Mouse (Mus musculus) v-Abl transformed pro-B cells (cell line): ENCODE measurements around the gene Lst1.

ENCODE experiments used
- in situ Hi-C, 2 experiments: fragments of 400-800 bp; cut with MboI; formaldehyde crosslinking; loops; one replicate each; pipeline ENCODE4 v1.15.1; 2025; ENCODE audit not compliant: unreplicated experiment in 2 of 2

The Lst1 gene

DNA sequence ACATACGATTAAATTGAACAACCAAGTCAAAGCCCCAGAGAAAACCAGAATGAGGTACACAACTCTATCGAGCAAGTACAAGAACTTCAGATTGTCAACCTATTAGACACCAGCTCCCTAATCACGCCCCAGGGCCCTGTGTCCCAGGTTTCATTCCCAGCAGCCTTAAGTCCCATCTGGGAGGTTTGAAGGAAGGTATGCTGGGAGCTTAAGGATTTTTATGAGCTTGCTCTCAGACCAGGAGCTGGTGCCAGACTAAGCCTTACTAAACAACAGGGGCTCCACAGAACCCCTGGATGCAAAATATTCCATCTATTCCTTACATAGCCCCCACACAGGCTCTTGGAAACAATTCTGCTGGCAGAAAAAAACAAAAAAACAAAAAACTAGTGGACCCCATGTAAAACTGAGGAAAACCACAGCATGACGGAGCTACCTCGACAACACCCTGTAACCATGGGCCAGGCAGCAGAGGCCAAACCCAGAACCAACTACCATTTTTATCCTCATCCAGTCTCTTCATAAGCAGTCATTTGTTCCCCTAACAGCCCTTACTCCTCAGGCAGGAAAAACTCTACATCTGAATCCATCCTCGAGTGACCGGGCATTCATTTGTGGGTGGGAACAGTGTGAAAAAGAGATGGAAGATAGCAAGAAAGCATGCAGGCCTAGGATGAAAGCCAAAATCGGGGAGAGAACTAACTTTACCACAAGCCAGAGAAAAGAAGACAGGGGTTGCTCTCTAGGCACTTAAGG is 24.7 kb downstream of the Lst1 start:
- in situ Hi-C loops: no loop called here

- in situ Hi-C loops: no loop called here
Observed at GRCm38 (mm10) chr17:35162730-35163129, 25.5 kb downstream of the Lst1 start.

DNA sequence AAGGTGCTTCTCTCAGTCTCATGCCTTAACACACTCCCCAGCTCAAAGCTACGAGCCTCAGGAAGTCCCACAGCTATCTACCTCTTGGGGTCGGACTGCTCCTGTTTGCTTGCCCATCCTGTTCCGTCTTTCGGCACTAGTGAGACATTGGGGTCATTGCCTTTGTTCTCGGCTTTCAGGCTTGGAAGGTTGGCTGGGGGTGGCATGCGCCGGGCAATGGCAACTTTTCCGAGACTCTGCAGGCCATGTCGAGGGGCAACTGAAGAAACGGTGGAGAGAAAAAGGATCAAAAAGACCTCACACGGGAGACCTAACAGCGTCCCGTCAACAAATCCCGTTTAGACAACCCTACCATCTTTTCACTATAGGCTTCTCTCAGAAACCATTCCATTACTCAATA is 26.1 kb downstream of the Lst1 start:
- in situ Hi-C loops: no loop called here

GRCm38 (mm10) chr17:35161421-35161820 is 26.8 kb downstream of the Lst1 start:
- in situ Hi-C loops: no loop called here

- in situ Hi-C loops: no loop called here
Observed at GRCm38 (mm10) chr17:35159638-35160037, 28.6 kb downstream of the Lst1 start.

- in situ Hi-C loops: no loop called here
Observed at GRCm38 (mm10) chr17:35158850-35159593, 29.2 kb downstream of the Lst1 start.

DNA sequence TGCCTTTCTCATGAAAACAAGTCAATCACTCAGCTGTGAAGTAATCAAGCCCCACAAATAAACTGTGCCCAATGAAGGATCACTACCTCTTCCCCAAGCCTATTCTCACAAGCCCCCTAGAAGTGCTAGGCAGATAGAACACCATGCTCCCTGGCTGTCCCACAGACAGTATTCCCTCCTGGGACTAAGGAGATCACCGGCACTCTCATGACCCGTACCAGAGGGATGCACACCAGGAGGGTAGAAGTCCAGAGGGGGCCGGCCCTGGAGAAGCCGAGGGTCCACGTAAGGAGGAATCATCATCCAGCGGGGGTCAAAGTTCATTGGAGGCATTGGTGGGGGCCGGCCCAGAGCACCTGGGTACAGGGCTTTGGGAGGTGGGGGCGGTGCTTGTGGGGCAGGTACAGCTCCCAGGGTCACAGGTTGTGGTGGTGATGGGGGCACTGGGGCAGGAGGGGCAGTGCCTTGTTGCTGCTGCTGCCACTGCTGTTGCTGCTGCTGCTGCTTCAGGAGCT is 30.5 kb downstream of the Lst1 start:
- in situ Hi-C loops: no loop called here

GRCm38 (mm10) chr17:35157254-35157653 is 31.0 kb downstream of the Lst1 start:
- in situ Hi-C loops: no loop called here

- in situ Hi-C loops: no loop called here
Observed at GRCm38 (mm10) chr17:35156461-35157200, 31.6 kb downstream of the Lst1 start.

- in situ Hi-C loops: no loop called here
Observed at GRCm38 (mm10) chr17:35155451-35155850, 32.8 kb downstream of the Lst1 start.

DNA sequence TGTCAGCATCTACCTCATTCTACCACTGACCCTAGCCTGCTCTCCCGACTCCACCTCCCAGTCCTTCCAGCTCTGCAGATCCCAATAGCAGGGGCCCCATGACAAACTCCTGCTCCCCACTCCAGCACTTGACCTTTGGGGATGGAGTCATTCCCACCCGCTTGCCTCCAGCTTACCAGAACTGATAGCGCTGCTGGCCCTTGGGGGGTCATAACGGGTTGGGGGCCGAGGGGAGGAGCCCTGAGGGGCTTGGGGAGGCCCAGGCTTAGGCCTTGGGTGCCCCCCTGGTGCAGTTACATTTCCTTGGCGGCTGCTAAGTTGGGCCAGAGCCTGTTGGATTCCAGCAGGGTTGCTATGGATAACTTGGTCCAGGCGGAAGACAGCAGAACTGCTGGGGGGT is 33.6 kb downstream of the Lst1 start:
- in situ Hi-C loops: no loop called here

GRCm38 (mm10) chr17:35153931-35154330 is 34.3 kb downstream of the Lst1 start:
- in situ Hi-C loops: no loop called here

GRCm38 (mm10) chr17:35153077-35153476 is 35.2 kb downstream of the Lst1 start:
- in situ Hi-C loops: no loop called here

- in situ Hi-C loops: no loop called here
Observed at GRCm38 (mm10) chr17:35152121-35152520, 36.1 kb downstream of the Lst1 start.

DNA sequence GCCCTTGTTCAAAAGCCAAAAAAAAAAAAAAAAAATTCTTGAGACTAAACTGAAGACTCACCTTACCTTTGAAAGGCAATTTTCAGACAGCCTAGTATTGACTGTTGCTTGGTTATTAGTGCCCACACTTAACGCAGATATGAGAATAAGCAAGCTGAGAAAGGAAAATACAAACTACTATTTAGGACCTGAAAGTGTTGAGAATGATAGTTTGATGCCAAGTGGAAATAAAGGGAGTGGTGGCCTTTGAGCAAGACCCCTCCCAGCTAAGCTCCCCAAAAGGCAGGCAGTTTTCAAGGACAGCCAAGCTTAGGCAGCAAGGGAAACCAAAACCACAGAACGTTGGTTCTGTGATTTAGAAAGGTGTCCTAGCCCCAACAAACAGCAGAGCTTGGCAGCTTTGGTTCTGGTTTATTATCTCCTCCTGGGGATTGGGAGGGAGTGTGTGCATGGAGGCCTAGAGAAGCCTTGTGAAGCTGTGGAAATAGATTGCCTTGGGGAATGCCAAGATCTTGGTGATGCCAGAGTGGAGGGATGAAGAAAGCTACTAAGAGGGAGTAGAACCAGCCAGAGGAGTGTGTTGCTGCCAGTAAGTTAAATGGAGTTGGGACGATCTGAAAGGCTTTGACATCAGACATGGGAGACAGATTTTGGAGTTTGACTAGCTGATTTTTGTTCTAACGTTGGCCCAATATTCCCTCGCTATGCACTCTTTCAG is 40.2 kb downstream of the Lst1 start:
- in situ Hi-C loops: loop anchor here in 1 of 2 experiments (25.0 kb wide), 1 partner anchor 364 kb away; the partner anchor contains the start of genes Cchcr1, Pou5f1 and Tcf19

DNA sequence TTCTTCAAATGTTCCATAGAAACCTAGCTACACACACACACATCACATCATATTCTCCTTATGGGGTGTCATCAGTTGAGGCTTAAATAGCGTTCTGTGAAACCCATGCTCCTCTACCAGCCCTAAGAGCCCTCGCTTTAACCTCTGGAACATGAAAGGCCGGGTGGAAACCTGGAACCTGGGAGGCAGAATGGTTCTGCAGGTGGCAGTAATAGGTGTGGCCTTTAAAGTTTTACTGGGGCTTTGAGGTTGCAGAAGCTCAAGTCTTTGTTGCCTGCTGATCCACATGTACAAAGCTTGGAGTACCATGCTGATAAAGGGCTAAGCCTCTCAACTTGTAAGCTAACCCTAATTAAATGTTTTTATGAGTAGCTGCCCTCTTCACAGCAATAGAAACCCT is 40.9 kb downstream of the Lst1 start:
- in situ Hi-C loops: loop anchor here in 1 of 2 experiments (25.0 kb wide), 1 partner anchor 365 kb away; the partner anchor contains the start of genes Cchcr1, Pou5f1 and Tcf19

GRCm38 (mm10) chr17:35146139-35146538 is 42.1 kb downstream of the Lst1 start:
- in situ Hi-C loops: loop anchor here in 1 of 2 experiments (25.0 kb wide), 1 partner anchor 366 kb away; the partner anchor contains the start of genes Cchcr1, Pou5f1 and Tcf19

- in situ Hi-C loops: loop anchor here in 1 of 2 experiments (25.0 kb wide), 1 partner anchor 370 kb away; the partner anchor contains the start of genes Cchcr1, Pou5f1 and Tcf19
Observed at GRCm38 (mm10) chr17:35141971-35142370, 46.3 kb downstream of the Lst1 start.

- in situ Hi-C loops: loop anchor here in 1 of 2 experiments (25.0 kb wide), 1 partner anchor 372 kb away; the partner anchor contains the start of genes Cchcr1, Pou5f1 and Tcf19
Observed at GRCm38 (mm10) chr17:35140490-35140996, 47.7 kb downstream of the Lst1 start.
